Mouse (Mus musculus) thymus, adult 2 months (tissue): ENCODE measurements around the gene Med20.

Source experiments
- CTCF ChIP-seq: fragments of 200-500 bp; IDR thresholded peaks from 2 replicates; pipeline ENCODE4 v1.5.1; 2012; ENCODE audit warnings: mild to moderate bottlenecking, control low read depth, low read length, moderate library complexity, borderline replicate concordance; ENCODE audit not compliant: control insufficient read depth, poor library complexity, insufficient read depth; ENCODE audit errors: extremely low read depth
- POLR2A ChIP-seq: fragments of 200-500 bp; IDR thresholded peaks from 2 replicates; pipeline ENCODE4 v1.6.1; 2012; ENCODE audit warnings: mild to moderate bottlenecking, low read length, control low read depth, moderate library complexity; ENCODE audit not compliant: control insufficient read depth, poor library complexity, insufficient read depth; ENCODE audit errors: extremely low read depth

- TF ChIP-seq POLR2A = no peak
- TF ChIP-seq CTCF = no peak
Measured at GRCm38 (mm10) chr17:47600601-47601388, 10.6 kb upstream of the Med20 start.
